Mouse (Mus musculus): ENCODE data around the gene Oprd1.

Oprd1 gene

DNA sequence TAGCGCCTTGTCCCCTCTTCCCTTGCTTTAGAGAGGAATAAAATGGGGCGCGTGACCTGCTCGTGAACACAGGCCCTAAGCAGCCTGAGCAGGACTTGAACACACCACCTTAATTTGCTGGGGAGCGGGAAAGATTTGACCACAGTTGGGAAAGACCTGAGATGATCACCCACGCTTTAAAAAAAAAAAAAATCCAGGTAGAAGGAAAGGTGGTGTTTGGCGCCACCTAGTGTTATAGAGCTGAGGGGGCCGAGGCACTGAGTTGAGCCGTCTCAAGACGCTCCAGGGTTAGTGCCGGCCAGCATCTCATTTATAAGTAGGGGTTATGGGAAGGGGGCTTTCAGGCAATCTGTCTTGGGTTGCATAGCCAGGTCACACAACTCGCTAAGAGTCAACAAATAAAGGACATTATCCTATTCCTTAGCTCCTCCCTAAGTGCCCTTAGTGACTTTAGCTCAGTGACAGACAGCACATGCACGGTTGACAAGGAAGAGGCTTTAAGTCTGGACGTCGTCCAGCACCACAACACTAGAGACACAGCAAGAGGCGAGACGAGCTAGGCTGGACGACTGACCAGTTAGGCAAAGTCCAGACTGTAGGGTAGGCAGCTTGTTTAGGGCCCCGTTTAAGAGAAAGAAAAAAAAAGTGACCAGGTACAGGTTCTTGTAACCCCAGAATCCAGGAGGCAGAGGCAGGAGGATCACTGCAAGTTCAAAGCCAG is 64.6 kb downstream of the Oprd1 start:
- DNase-seq (ENCODE audit: low read depth) = no peak

DNA sequence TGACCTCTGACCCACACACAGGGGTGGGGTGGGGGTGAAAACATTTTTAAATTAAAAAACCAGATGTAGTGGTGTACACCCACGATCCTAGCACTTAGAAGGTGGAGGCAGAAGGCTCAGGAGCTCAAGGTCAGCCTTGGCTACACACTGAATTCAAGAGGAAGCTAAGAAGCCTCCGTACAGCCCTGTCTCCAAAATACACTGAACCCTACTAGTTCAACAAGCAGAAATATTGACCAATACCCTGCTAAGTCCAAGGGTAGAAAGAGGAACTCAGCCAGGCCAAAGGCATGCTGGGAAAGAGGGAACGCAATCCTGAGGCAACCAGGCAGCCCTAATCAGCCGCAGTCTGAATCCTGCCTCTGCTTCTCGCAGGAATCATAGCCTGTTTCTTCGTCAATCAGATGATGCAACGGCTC is 66.0 kb downstream of the Oprd1 start:
- DNase-seq (ENCODE audit: low read depth) = no peak

DNA sequence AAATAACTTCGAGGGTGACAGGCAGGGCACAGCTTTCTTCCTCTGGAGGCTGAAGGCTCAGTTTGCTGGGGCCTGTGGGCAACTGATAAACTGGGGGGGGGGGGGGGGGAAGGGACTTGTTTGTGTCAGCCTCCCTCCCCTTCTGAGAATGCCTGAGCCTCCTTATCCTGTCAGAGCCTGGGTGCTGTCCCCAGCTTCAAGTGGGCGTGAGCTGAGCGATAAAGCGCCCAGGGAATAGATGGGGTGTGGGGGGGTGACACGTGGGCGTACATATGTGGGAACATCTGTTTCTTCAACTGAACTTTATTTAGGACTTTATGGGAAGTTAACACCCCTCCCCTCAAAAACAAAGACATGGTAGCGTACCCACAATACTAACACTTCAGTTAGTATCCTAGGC is 66.8 kb downstream of the Oprd1 start:
- no peak for DNase-seq (ENCODE audit: low read depth)

DNA sequence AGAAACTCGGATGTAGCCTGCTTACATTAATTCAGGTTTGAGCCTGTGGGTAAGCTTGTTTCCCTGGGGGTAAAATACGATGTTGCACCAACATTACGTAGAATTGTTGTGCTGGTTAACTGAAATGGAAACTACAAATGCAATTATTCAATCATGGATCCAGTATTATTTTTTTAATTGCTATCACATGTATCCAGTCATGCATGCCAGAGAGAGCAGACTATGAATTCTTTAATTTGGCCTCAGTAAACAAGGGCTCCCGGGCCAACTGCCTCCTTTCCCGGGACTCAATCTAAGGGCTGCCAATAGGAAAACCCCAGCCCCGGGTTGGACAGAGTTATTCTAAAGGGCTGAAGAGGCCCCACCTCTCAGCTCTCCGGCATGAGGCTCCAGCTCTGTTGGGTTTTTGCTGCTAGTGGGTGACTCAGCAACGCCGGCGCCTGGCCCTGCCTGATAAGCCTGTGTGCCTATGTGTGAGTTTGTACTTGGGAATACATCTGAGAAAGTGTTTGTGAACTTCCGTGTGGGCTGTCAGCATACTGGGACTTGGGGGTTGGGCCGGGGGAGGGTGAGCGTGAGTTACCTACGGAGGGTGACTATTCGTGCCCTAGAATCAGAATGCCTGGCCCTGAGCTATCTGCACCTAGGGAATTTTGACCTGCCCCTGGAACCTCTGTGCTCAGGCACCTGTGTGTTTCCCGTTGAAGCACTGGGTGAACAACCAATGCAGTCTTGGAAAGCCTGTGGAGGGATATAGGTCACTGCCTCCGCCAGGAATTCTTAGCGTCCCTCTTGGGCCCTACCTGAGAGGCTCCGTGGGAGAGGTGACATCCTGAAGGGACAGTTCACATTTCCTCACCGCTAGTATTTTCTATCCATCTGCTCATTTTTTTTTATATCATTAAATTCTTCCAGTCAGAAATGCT is 67.5 kb downstream of the Oprd1 start:
- peak; percentile 51 for DNase-seq (ENCODE audit: low read depth)

DNA sequence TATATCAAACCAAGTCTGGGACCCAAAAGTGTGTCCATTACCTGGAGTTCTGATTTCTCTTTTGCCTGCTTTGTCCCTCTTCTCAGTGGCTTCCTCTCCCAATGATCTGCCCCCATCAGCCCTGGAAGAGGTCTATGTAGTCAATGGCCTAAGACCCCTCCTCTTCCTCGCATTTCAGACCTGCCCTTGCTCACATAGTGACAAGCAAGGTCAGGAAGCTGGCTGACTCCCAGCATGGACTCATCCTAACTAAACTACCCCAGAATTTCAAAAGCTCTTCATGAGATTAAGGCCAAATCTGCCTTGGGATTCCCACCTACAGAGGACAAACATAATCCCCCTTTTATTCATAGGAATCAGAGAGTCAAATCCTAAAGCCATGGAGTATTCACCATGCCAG is 68.5 kb downstream of the Oprd1 start:
- DNase-seq (ENCODE audit: low read depth) = no peak

DNA sequence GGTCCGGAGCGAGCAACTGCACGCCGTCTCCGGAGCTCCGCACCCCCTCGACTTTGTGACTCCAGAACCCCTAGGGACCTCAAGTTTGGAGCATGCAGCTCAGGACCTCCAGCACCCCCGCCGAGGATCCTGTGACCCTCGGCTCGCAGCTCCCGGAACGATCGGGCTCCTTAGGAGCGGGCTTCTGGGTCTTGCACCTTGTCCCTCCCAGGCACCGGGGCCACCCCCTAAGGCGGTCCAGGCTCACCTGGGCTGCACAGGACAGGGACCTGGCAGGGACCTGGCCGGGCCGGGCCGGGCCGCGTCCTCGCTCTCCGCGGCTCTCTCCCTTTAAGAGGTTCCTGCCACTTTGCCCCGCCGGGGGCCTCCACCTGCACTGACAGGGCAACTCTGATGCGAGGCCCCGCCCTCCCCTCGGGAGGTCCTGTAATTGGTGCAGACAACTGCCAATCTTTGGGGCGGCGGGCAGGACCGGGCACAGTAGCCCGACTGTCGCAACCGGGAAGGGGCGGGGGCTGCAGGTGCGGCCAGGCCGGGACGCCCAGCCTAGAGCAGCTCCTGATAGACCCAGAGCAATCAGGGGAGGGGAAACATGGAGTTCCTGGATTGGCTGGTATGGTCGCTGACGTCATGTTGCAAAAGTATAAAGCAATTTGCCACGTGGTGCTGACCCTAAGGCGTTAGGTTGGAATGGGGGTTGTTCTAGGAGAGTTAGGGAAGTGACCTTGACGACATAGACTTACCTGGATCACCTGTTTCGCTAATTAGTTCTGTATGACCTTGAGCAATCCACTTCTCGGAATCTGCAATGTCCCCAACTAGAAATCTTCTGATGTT is 69.1 kb downstream of the Oprd1 start, which contains the start of gene Epb41:
Epb41 (minus strand) TSS at position 389 of the 837 bp plus-strand sequence.
- peak; percentile 57 for DNase-seq (ENCODE audit: low read depth)

DNA sequence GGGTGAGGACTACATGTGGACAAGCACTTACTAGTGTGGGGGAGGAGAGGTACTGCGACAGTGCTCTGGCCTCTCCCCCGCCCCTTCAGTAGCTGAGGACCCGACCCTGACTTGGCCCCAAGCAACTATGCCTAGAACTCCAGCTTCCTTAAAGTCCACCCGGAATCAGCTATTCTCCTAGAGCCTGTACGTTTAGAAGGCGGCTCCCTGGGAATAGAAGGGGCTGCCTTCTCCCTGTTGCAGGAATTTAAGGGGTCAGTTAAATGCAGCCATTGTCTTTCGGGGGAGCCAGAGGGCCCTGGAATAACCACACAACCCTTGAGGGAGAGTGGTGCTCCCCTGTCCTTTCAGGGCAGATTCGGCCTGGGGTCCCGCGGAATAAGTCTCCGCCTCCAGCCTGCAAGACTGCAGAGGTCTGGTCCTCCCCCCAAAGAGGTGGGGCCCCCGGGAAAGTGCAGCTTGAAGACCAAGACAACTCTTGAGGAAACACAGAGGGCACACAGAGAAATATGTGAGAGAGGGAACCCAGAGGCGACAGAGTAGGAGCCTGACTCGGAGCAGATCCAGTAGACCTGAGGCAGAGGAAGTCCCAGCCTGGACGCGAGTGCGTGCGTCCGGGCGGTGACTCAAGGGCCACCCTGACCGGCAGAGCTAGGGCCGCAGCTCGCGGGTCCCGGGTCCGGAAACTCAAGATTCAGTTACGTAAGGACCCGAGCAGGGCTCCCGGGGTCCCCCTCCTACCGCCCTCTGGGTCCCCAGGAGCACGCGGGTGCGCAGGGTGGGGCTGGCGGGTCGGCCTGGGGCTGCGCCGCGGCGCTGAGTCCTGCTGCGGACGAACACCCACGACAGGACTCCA is 70.0 kb downstream of the Oprd1 start, which contains the start of gene Gm10300:
Gm10300 (plus strand) TSS at position 621 of the 856 bp plus-strand sequence.
- no peak for DNase-seq (ENCODE audit: low read depth)

DNA sequence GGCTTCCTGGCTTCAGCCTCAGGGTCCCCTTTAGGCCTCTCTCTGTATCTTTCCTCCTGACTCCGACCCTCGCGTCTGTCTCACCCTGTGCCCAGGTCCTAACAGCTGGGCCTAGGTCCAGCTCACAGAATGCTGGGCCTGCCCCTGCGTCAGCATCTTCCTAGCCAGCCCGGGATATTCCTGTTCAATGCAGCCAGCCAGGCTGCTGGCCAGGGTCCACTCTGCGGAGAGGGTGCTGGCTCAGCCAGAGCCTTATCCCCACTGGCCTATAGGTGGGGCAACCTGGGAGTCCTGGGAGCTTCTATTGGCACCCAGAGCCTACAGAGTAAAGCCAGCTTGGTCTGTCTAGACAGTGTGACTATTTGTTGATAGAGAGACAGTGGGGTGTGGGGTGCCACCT is 71.3 kb downstream of the Oprd1 start:
- DNase-seq (ENCODE audit: low read depth) = no peak

DNA sequence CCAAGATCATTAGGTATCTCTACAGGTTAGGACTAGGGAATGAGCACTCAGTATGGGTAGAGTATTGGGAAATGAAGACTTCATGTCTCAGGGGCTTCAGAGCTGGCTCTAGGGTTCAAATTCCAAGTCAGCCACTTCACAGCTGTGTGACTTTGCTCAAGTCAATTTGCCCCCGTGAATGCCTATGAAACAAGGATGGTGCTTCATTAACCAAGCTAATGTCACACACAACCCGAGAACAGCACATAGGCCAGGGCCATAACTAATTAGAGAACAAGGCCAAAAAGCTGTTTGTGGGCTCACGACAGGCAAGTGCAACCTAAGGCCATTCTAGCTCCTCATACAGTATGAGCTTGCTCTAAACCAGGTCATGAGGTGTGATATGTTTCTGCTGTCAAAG is 72.1 kb downstream of the Oprd1 start:
- no peak for DNase-seq (ENCODE audit: low read depth)

DNA sequence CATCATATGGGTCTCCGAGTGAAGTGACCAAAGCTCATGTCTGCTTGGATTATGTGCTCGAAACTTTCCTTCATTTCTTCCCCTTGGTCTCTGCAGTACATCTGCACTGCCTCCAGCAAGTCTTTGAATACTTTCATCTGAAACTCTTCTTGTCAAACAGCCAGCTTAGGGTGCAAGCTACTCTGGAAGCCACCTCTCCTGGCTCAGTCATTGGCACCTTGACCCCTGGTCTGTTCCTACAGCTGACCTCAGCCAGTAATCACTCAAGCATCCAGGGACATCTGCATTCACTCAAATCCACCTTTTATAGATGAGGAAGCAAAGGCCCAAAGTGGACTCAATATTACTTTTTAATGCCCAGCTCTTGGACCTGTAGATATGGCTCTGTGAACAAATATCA is 72.6 kb downstream of the Oprd1 start:
- DNase-seq (ENCODE audit: low read depth) = no peak

DNA sequence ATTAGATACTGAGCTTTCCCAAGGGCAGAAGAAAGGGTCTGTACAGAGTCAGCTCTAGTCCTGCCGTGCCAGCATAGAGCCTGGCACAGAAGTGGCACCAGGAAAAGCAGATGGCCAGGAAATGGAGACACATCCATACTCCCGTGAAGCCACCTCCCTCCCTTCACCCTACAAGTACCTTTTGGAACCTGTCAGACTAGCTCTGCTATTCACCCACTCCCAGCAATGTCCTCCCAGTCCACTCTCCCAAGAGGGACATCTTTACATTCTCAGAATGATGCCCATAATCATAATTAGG is 76.4 kb downstream of the Oprd1 start:
- DNase-seq (ENCODE audit: low read depth) = no peak

DNA sequence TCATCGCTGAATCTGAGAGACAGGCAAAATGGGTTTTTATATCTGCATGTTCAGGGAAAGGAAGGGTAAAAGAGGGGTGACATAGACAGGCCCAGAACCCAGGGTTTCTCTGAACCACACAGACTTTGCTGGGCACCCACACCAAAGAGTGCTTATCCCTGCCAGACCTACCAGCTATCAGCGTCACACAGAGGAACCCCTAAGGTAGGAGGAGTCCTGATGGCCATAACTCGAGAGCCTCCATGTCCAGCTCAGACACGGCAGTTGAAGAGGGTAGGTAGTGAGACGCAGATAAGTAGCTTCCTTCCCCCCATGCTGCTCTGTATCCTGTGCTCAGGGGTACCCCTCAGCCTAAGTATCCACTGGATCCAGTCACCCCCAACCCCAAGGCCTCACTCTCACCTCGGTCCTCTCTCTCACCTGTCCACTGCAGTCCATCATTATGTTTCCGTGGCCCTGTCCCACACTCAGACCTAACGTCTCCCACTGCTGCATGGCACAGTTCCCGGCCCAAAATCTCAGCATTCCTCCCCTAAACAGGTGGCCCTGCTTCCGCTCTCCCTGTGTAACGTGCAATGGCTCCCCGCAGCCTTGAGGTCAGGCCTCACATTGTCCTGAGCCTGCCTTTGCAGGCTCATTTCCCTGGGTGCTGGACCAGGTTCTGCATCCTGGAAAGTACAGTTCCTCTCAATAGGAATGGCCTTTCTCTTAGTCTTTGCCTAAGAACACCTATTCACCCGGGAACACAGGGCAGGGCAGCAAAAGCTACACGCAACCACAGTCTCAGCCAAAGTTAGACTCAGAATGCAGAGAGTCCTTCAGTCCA is 77.0 kb downstream of the Oprd1 start:
- DNase-seq (ENCODE audit: low read depth) = no peak

DNA sequence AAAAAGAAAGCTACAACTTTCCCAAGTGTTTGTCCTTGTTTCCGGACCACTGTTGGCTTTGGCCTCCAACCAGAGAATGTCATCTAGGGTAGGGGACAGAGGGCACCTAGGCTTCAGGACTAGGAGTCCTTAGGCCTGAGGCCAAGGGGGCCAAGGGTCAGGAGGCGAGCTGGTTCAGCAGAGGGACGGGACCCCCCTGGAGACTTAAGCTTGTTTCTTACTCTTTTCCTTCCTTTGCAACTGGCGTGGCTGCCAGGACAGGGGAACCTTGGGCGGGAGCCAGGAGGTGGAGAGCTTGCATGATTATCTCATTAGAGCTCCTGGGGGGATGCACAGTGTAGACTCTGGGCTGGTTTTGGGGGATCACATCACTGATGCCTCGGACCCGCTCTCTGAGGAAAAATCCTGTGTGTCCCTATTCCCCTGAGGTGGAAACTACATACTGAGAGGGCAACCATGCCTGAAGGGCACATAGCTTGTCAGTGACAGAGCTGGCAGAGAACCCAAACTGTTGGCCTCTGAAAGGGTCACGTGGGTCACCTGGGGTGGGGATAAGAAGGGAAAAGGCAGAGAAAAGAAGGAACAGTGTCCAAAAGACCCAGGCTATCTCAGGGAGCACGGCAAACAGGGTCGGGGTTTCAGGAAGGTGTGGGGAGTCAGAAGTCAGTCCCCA is 78.0 kb downstream of the Oprd1 start:
- no peak for DNase-seq (ENCODE audit: low read depth)

DNA sequence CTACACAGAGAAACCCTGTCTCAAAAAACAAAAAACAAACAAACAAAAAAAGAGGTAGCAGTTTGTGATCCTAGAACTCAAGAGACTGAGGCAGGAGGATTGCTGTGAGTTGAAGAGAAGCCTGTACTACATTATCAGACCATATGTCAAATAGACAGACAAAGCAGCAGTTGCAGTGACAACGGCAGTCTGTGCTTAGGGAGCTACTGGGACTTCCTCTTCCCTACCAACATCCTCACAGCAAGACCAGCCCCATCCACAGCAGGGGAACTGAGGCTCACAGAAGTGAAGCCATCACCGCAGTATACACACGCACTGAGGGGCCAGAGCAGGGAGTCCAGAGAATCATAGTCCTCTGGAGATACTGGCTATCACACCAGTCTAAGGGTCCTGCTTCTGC is 78.7 kb downstream of the Oprd1 start:
- no peak for DNase-seq (ENCODE audit: low read depth)

DNA sequence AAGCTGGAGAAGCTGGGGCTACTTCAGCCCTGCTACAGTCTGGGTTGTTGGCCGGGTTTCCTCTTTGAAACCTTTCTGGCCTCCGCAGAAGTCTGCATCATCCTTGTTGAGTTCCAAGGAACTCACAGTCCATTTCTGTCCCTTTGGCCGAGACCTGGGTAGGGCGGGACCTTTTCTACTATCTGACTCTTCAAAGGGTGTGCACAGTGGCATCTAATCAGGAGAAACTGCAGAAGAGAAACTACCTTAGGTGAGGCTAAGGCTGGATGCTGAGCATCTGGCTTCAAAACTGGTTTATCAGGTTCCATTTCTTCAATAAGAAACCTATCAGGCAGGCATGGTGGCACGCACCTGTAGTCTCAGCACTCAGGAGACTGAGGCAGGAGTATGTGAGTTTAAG is 79.7 kb downstream of the Oprd1 start:
- DNase-seq (ENCODE audit: low read depth) = no peak

DNA sequence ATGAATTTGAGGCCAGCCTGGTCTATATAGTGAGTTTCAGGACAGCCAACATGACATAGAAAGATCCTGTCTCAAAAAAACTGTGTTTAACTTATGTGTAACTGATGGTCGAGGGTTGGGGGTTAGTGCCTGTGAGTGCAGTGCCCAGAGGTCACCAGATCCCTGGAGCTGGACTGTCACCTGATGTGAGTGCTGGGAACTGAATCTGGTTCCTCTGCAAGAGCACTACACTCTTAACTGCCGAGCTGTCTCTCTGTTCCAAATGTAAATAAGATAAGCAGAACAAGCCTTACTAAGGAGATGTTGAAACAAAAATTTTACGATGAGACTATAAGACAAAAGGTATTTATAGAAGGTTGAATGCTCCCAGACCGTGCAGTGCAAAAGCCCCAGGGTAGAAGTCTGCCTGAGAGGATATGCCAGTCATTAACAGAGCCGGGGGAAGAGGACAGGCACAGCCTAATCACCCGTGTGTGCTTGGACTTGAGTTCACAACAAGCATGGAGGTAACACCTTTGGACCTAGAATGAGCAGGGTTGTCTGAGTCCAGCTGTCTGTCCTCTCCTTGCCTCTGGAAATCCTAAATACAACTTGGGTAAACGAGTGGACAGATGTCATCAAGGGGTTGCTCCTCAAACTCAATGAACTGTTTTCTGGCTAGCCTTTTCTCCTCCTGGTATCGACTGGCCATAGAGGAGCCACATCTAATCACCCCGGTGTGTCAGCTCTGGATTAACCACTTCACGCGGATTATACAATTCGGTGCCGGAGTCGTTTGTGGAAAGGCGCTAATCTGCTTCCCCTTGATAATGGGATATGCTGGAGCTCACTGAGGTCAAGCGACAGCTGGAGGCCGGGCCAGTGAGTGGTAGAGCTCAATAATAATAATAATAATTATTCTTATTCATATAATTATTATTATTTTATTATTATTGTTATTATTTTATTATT is 81.1 kb downstream of the Oprd1 start:
- DNase-seq (ENCODE audit: low read depth) = no peak

DNA sequence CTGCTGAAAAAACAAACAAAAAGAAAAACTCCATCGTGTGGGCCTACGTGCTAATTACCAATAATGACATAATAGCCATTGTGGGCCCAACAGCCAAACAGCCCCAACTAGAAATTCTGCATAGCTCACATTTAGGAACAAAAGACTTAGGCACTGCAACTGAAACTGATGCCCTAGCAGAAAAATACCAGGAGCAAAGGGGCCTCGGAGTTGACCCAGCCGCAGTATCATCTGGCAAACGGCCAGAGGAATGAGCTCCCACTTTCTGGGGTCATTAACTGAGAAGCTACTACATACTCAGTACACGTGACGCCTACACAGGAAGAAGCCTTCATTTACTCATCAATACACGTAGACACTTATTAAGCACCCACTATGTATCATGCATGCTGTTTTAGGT is 82.0 kb downstream of the Oprd1 start:
- DNase-seq (ENCODE audit: low read depth) = no peak

Measured in fibroblast of lung, adult 2 months (primary cell).